Mouse (Mus musculus) urinary bladder, postnatal 10 days (tissue): ENCODE results near the gene Nmrk1.

Experiments used
- DNase-seq: peaks from one replicate; pipeline ENCODE4 v3.0.0; 2022; ENCODE audit warnings: low spot score

Gene Nmrk1

DNA sequence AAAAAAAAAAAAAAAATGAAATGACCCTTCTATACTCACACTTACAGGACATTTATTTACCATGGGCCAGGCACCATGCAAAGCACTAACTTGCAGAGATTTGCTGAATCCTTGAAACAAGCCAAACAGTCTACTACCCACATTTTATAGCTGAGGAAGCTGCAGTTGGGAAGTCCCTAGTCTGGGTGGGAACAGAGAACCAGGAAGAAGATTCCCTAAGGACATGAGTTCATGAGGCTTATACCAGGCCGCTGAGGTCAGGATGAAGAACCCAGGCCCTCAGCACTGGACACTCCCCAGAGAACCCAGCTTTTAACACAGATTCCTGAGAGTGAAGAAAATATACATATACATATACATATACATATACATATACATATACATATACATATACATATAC lies 14.2 kb upstream of the Nmrk1 start:
- DNase-seq = no peak

DNA sequence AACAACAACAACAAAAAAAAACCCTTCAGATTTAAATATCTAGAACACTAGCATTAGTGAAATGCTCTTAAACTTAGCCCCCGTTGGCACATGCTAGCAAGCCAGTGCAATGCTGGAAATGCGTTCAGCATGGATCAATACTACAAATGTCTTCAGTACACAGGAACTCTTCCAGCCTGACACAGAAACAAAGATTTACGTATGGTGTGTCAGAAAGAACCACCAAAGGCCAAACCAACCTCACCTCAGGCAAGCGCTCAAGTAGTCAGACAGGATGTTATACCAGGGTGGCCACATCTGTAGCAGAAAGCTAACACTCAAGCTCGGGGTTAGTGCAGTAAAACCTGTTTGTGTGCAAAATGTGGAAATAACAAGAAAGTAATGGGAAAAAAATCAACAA lies 12.7 kb upstream of the Nmrk1 start:
- no peak for DNase-seq

- DNase-seq = no peak
Observed at GRCm38 (mm10) chr19:18619691-18620090, 12.1 kb upstream of the Nmrk1 start.

- DNase-seq = no peak
Observed at GRCm38 (mm10) chr19:18623894-18624293, 7.9 kb upstream of the Nmrk1 start.

DNA sequence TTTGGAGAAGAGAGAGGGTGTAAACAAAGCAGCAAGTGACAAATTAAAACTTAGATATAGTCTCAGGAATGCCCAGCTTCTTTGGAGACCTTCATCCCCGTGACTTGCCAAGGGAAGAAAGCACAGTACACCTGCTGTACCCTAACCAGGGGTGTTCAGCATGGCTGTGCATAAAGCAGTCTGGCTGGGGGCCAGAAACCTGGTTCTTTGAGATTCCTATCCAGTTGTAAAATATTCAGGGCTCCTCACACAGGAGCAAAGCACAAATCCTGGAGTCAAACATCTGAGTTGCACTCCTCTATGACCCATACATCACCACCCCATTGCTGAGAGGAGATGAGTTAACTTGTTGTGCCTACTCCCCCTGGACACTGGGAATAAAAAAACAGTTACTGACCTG lies 2.2 kb upstream of the Nmrk1 start:
- DNase-seq = no peak

DNA sequence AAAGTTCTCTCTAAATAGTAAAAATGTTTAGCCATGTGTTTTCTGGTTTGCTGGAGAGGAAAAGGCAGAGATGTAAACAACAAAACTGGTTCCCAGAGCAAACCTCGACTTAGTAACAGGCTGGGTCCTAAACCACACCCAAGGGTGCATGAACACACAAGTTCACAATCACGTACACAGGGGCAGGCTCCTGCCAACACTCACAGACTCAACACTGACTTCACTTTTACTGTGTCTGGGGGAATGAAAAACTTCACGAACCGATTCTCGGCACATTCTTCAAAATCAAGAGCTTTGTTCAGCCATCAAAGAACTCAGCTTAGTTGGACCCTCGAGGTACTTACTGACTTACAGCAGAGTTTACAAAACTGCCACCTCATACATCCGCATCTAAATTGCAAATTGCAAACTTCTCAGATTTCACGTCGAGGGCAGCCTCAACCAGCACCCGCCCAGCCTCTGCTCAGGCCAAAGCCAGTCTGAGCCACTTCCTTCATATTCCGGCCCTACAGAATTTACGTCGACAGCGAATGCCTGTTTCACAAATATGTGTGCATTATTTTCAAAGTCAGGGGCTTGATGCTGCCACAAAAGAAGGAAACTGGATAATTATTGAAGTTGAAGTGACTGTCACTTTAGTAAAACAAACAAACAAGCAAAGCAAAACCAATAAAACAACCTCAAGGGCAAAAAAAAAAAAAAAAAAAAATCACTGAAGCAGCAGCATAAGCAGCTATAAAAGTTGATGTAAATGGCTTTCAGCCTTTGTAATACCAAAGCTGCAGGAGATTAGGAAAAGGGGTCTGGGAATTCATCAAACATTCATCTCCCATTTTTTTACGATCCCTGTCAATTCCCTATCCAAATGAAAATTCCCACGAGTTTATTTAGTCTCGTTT lies 1.3 kb upstream of the Nmrk1 start:
- DNase-seq = no peak

- no peak for DNase-seq
Observed at GRCm38 (mm10) chr19:18631161-18631643, 548 bp upstream of the Nmrk1 start.

DNA sequence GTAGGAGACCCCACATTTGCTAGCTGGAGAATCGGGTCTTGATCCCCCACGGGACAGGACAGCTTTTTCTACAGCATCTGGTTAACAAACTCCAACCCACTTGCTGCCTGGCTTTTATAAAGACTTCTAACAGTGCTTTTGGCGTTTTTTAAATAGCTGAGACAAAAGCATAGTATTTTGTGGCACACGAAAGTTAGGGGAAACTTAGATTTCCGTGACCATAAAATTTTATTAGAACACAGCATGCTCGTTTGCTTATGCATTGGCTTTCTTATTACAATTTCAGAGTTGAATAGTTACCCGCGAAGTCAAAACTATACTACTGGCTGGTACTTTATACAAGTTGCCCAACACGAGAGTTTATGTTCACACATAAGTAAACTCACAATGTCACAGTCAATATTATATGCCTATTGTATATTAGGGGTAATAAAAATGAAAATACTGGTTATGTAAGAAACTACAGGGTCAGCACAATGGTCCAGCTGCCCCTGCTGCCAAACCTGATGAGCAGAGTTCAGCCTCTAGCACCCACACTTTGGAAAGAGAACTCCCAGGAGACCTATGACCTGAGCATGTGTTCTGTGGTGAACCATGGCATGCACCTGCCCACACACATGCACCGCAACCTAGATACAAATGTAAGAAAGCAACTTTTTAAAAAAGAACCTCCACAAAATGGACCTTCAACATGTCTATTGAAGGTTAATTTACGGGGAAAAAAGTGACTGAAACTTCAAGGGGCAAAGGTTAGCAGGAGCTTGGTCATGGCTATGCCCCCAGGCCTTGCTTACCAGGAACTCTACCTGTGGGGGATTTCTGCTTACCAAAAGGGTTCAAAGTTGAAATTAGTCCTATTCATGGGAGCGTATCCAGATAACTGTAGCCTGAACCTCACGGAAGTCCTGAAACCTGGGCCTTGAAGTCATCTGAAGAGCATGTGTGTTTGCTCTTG lies 758 bp downstream of the Nmrk1 start:
- no peak for DNase-seq

GRCm38 (mm10) chr19:18637954-18638353 lies 6.2 kb downstream of the Nmrk1 start:
- DNase-seq = no peak

DNA sequence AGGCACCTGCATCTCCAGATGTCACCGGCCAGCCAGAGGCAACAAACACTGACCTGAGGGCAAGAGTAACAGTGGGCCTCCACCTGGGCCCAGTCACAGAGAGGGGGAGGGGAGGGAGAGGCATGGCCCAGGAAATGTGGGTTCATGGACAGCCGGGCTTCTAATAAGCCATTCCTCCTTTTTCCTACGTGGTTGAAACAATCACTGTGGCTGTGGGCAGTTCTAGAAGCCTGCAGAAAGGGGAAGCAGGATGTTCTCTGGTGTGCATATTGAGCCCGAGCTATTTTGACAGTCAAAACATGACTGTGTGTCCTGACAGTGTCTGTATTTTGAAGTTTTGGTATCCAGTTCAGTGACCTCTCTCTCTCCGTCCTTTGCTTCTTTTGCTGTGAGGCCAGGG lies 7.2 kb downstream of the Nmrk1 start:
- no peak for DNase-seq

DNA sequence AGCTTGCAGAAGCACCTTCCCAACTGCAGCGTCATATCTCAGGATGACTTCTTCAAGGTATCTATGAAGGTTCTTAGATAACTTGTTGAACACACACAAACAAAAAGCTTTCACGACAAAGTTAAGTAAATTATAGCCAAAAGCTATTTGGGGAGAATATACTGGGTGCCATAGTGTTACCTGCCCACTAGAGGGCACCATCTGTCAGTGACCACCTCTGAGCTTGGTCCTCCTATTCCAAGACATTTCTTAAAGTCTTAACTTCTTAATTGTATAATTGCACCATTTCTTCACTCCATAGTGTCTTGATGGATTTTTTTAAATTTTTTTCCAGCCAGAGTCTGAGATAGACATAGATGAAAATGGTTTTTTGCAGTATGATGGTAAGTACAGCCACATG lies 7.8 kb downstream of the Nmrk1 start:
- DNase-seq = no peak

GRCm38 (mm10) chr19:18641001-18641400 lies 9.3 kb downstream of the Nmrk1 start:
- DNase-seq = no peak

GRCm38 (mm10) chr19:18643411-18643810 lies 11.7 kb downstream of the Nmrk1 start:
- no peak for DNase-seq

- no peak for DNase-seq
Observed at GRCm38 (mm10) chr19:18644084-18644483, 12.3 kb downstream of the Nmrk1 start.

DNA sequence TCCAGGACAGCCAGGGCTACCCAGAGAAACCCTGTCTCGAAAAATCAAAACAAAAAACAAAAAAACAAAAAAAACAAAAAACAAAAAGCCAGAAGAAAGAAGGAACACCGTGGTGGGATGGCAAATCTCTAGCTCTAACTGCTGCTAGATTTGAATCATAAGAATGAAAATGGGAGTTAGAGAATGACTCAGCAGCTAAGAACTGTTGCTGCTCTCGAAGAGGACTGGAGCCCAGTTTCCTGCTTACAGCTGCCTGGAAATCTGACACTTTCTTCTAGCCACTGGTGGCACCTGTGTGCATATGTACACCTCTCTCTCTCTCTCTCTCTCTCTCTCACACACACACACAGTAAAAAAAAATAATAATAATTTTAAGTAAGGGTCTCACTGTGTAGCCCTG lies 14.6 kb downstream of the Nmrk1 start:
- DNase-seq = no peak

- no peak for DNase-seq
Observed at GRCm38 (mm10) chr19:18646853-18647420, 15.2 kb downstream of the Nmrk1 start.

DNA sequence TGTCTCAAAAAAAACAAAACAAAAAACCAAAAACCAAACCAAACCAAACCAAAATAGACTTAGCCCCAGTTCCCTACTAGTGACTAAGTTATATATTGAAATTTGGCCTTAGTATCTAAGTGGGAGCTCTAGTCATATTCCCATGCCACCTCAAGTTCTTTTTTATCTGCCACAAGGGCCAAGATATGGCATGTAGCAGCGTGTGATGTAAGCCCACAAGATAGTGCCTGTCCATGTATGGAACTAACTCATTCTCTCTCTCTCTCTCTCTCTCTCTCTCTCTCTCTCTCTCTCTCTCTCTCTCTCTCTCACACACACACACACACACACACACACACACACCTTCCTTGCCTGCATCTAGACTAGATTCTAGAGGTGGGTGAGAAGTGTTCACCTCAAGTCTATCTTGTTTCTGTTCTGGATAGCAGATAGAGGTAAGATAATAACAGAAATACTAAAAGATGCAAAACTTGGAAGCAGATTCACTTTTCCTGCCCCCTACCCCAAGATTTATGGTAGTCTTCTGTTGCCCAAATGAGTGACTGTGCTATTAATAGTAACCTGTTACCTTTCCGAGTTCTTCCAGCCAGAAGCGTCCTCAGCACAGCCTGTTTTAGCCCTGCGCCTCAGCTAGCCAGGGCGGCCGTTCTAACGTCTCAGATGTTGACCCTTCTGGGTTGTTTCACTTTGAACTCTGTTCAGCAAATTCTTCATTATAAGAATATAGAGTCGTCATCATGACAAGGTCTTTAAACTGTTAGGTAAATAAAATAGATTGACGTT lies 16.2 kb downstream of the Nmrk1 start:
- DNase-seq = no peak

DNA sequence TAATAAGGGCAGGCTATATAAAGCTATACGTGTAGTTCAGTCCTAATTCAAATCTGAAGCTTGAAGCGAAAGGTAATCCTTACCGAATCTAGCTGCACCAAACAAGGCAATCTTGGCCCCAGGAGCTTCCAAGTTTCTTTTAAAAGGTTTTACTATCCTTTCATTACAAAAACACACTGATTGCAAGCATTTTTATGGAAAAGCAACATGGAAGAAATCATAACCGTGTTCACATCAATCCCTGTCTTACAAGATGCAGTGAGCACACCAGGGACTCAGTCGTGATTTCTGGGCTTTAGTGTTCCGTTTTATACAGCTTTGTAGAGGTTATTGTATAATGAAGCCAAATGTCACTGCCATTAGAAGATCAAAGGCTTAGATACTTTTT lies 16.8 kb downstream of the Nmrk1 start:
- DNase-seq = no peak

- DNase-seq = no peak
Observed at GRCm38 (mm10) chr19:18649955-18650354, 18.2 kb downstream of the Nmrk1 start.

- DNase-seq = no peak
Observed at GRCm38 (mm10) chr19:18650473-18650872, 18.7 kb downstream of the Nmrk1 start.

DNA sequence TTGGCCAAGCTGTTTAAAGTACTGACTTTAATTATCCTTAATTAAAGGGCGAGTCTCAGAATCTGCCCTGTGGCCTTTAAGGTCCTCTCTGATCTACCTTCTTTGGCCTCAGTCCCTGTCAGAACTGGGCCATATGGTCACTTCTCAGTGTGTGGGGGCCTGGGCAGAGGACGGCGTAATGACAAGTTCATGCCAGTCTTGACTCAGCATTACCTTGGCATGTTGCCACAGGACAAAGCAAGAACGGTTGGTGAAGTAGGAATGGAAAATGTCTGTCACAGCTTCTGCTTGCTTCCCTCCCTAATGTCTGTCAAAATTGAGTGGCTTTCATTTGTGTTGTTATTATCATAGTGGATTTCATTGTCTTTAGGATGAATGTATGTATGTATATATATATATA lies 20.8 kb downstream of the Nmrk1 start:
- no peak for DNase-seq

DNA sequence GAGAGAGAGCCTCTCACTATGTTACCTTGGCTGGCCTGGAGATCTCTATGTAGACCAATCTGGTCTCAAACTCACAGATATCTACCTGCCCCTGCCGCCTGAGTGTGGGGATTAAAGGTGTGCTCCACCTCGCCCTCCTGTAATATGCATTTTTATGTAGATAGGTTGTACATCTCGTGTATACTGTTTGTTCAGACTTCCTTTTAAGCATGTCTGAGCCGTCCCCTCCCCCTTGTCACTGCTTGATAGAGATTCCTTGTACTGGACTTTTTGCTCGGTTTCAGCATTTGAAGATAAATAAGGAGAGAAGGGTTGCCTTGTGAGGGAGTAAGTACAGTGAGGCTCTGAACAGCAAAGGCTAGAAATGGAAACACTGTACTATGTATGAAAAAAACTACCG lies 21.3 kb downstream of the Nmrk1 start:
- no peak for DNase-seq
